Mouse (Mus musculus) forebrain, embryonic 14.5 days (tissue): ENCODE data around the gene Enthd1. TPM values are rescaled to one million over a fixed set of nuclear protein-coding genes. Genes with fewer than 3 reads are reported as not detected.

Experiments
- ATAC-seq: fragments of 200-750 bp; cut with Nextera tagmentation; 2 replicates; pipeline ENCODE4 v1.8.0; 2017; ENCODE audit warnings: mild to moderate bottlenecking, moderate library complexity
- DNase-seq: peaks from one replicate; pipeline ENCODE4 v3.0.0-alpha.2; 2015; ENCODE audit warnings: low spot score
- H3K27ac ChIP-seq: fragments of 300-500 bp; sonication (generic); 2 replicates; pipeline ENCODE4 v1.5.1; 2014; ENCODE audit warnings: low read depth, mild to moderate bottlenecking, control low read depth, low read length, moderate library complexity
- H3K27me3 ChIP-seq: fragments of 300-500 bp; sonication (generic); replicated peaks from 2 replicates; pipeline ENCODE4 v1.6.1; 2014; ENCODE audit warnings: low read length, control low read depth, mixed read lengths; ENCODE audit not compliant: control insufficient read depth, insufficient read depth
- H3K36me3 ChIP-seq: fragments of 300-500 bp; sonication (generic); 2 replicates; pipeline ENCODE4 v1.6.1; 2014; ENCODE audit warnings: low read length, control low read depth; ENCODE audit not compliant: control insufficient read depth, insufficient read depth
- H3K4me1 ChIP-seq: fragments of 300-500 bp; sonication (generic); 2 replicates; pipeline ENCODE4 v1.6.1; 2014; ENCODE audit warnings: antibody characterized with exemption, low read length, control low read depth; ENCODE audit not compliant: control insufficient read depth, insufficient read depth
- H3K4me2 ChIP-seq: fragments of 300-500 bp; sonication (generic); 2 replicates; pipeline ENCODE4 v1.6.1; 2014; ENCODE audit warnings: mild to moderate bottlenecking, control low read depth, low read length
- H3K4me3 ChIP-seq: fragments of 300-500 bp; sonication (generic); 2 replicates; pipeline ENCODE4 v1.5.1; 2014; ENCODE audit warnings: low read depth, low read length, control low read depth
- H3K9ac ChIP-seq: fragments of 300-500 bp; sonication (generic); 2 replicates; pipeline ENCODE4 v1.6.1; 2014; ENCODE audit warnings: mild to moderate bottlenecking, low read length, control low read depth, moderate library complexity
- H3K9me3 ChIP-seq: fragments of 300-500 bp; sonication (generic); replicated peaks from 2 replicates; pipeline ENCODE4 v1.6.1; 2016; ENCODE audit warnings: low read length, control low read depth, mixed read lengths; ENCODE audit not compliant: control insufficient read depth
- WGBS: fragments of 180-500 bp; shearing (Covaris S2); extraction: QIAGEN DNeasy Blood & Tissue Kit; methylation state at CpG from one replicate; pipeline ENCODE4 v1.1.7; 2014; 5-methylcytosine and 5-hydroxymethylcytosine counted together
- polyA plus RNA-seq: library from polyadenylated mRNA; unstranded; fragments of >200 nt; fragmentation: Nextera tagmentation; extraction: Ambion mirVana; gene quantifications from 2 replicates; pipeline ENCODE4 v1.2.1, GENCODE M21; 2014

Gene Enthd1
- polyA plus RNA-seq: not detected in 2 replicates

DNA sequence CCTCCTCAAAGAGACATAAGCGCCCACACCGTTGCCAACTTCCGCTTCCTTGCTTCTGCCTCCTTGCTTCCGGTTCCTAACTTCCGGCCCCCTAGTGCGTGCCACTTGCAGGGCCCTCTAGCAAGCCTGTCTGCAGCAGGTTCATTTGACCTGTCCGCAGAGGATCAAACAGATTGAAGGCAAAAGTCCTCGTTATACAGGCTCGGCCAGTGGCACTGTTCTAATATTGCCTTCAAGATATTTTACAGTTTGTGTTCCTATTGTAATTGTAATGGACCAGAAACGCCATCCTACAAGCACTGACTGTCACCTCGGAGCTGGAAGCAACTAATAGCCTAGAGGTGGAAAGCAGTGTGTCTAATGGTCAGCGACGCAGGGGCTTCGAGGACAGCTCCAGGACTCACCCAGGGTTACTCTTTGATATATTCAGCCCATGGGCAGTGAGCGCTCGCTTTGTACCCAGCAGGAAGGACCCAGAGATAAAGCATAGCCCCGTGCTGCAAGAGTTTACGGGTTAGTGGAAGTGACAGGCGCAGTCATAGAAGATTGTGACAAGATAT is at the start of gene Enthd1:
Gene Enthd1 (minus strand): TSS at position 51 of the 560 bp plus-strand sequence.
- no peaks in the 10 kb centered on the region for H3K27me3 ChIP-seq
- DNase-seq (no peak), ATAC-seq (no peak)
- H3K4me3 ChIP-seq: no peak within 1 kb of the TSS
- no peak within 1 kb of the TSS for H3K9ac ChIP-seq
- no peak within 1 kb of the TSS for H3K4me2 ChIP-seq
- H3K36me3 ChIP-seq: no peaks in the 10 kb centered on the region
- H3K4me1 ChIP-seq: no peaks in the 10 kb centered on the region
- WGBS: 81% methylated on average over 19 of the region's 19 CpGs
- 0 out of 2 replicates have a peak within 1 kb of the TSS, but pooled peaks have one; percentile 14 for H3K27ac ChIP-seq
- H3K9me3 ChIP-seq: no peaks in the 10 kb centered on the region

- Histone ChIP-seq H3K9me3 (no peaks in the 10 kb centered on the region), H3K4me3 (no peak overlapping the region), H3K9ac (no peak overlapping the region), H3K27me3 (no peaks in the 10 kb centered on the region), H3K36me3 (no peaks in the 10 kb centered on the region), H3K4me1 (0 out of 2 replicates have a peak, but pooled peaks cover 5% of the 10 kb centered on the region), H3K4me2 (no peak overlapping the region), H3K27ac (no peak overlapping the region)
- 85% methylated on average over 5 of the region's 5 CpGs for WGBS
- no peak for DNase-seq
- no peak for ATAC-seq
These were observed 48.9 kb upstream of the Enthd1 start for GRCm38 (mm10) chr15:80613904-80614303.

DNA sequence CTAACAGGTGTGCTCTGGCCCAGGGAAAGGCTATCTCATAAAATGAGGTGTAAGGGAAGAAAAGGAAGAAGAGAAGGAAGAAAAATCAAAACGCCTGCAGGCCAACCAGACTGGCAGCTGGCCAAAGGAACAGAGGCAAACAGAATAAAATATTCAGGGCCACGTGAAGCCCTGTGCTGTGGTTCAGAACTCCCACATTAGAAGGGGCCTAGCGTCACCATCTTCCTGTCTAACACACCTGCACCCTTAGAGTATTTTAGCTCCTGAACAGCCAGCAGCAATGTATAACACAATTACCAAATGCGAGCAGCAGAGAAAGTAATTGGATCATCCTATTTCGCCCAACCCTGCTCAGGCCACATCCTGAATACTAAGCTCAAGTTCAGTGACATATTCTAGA is 46.5 kb upstream of the Enthd1 start:
- no peaks in the 10 kb centered on the region for H3K36me3 ChIP-seq
- no peaks in the 10 kb centered on the region for H3K27me3 ChIP-seq
- 70% methylated on average over 5 of the region's 5 CpGs for WGBS
- ATAC-seq (no peak), DNase-seq (no peak)
- no peak overlapping the region for H3K4me3 ChIP-seq
- H3K4me1 ChIP-seq: 0 out of 2 replicates have a peak, but pooled peaks cover 5% of the 10 kb centered on the region
- H3K9ac ChIP-seq: no peak overlapping the region
- H3K4me2 ChIP-seq: no peak overlapping the region
- H3K9me3 ChIP-seq: no peaks in the 10 kb centered on the region
- H3K27ac ChIP-seq: no peak overlapping the region

DNA sequence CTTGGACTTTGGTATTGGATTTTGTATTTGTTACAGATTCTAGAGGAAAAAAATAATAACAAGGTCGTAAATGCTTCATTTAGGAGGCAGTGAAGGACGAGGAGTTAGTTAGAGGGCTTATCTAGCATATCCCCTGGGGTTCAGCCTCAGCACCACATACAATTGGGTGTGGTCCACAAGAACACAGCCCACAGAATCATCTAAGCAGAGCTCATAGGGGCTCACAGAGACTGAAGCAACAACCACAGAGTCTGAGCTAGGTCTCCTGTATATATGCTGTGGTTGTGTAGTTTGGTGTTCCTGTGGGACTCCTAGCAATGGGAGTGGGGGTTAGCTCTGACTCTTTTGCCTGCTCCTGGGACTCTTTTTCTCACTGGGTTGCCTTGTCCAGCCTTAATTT is 45.4 kb upstream of the Enthd1 start:
- Histone ChIP-seq H3K4me2 (no peak overlapping the region), H3K27me3 (no peaks in the 10 kb centered on the region), H3K4me1 (no peaks in the 10 kb centered on the region), H3K9ac (no peak overlapping the region), H3K36me3 (no peaks in the 10 kb centered on the region), H3K9me3 (no peaks in the 10 kb centered on the region), H3K4me3 (no peak overlapping the region), H3K27ac (no peak overlapping the region)
- no peak for DNase-seq
- ATAC-seq: no peak
- WGBS: 71% methylated on average over 2 of the region's 2 CpGs

GRCm38 (mm10) chr15:80607970-80608369 is 43.0 kb upstream of the Enthd1 start:
- Histone ChIP-seq H3K9ac (no peak overlapping the region), H3K4me2 (no peak overlapping the region), H3K36me3 (no peaks in the 10 kb centered on the region), H3K27me3 (no peaks in the 10 kb centered on the region), H3K4me3 (no peak overlapping the region), H3K9me3 (no peaks in the 10 kb centered on the region), H3K27ac (no peak overlapping the region), H3K4me1 (no peaks in the 10 kb centered on the region)
- DNase-seq (no peak), ATAC-seq (no peak)
- 81% methylated on average over 3 of the region's 3 CpGs for WGBS

GRCm38 (mm10) chr15:80604026-80604425 is 39.1 kb upstream of the Enthd1 start:
- DNase-seq (no peak), ATAC-seq (no peak)
- Histone ChIP-seq H3K9ac (no peak overlapping the region), H3K4me2 (no peak overlapping the region), H3K9me3 (no peaks in the 10 kb centered on the region), H3K27me3 (no peaks in the 10 kb centered on the region), H3K4me3 (no peak overlapping the region), H3K4me1 (peaks cover 10% of the 10 kb centered on the region), H3K27ac (no peak overlapping the region), H3K36me3 (no peaks in the 10 kb centered on the region)
- WGBS: 90% methylated on average over 6 of the region's 6 CpGs

DNA sequence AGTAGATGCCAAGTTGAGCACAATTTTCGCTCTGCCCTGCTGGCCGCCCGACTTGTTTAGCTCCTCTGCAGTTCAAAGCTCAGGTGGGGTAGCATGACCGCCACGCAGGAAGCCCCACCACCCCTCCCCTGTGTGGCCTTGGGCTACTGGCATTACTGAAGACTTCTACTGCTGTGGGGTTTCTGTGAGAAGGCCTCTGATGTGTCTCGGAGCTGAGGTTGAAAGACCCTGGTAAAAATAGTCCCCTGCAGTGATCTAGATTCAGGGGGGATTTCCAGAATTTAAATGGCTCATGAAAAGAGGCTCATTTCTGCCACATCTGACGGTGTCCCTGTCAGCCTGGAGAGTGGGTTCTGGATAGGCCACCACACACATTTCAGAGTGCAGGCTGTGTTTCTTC is 37.5 kb upstream of the Enthd1 start:
- peaks cover 10% of the 10 kb centered on the region for H3K4me1 ChIP-seq
- H3K36me3 ChIP-seq: no peaks in the 10 kb centered on the region
- H3K27me3 ChIP-seq: no peaks in the 10 kb centered on the region
- H3K9ac ChIP-seq: no peak overlapping the region
- H3K4me3 ChIP-seq: no peak overlapping the region
- H3K4me2 ChIP-seq: no peak overlapping the region
- no peak overlapping the region for H3K27ac ChIP-seq
- DNase-seq: no peak
- no peaks in the 10 kb centered on the region for H3K9me3 ChIP-seq
- 43% methylated on average over 7 of the region's 7 CpGs for WGBS
- no peak for ATAC-seq

- Histone ChIP-seq H3K36me3 (no peaks in the 10 kb centered on the region), H3K4me3 (no peak overlapping the region), H3K4me2 (no peak overlapping the region), H3K9ac (no peak overlapping the region), H3K27ac (0 out of 2 replicates have a peak overlapping the region, but pooled peaks have one; percentile 39), H3K9me3 (no peaks in the 10 kb centered on the region), H3K27me3 (no peaks in the 10 kb centered on the region), H3K4me1 (peaks cover 10% of the 10 kb centered on the region)
- DNase-seq: peak; percentile 54
- 28% methylated on average over 7 of the region's 7 CpGs for WGBS
- peak; percentile 54 for ATAC-seq
These were observed 36.5 kb upstream of the Enthd1 start for GRCm38 (mm10) chr15:80601456-80601855.

- Histone ChIP-seq H3K9me3 (no peaks in the 10 kb centered on the region), H3K9ac (no peak overlapping the region), H3K36me3 (no peaks in the 10 kb centered on the region), H3K27me3 (no peaks in the 10 kb centered on the region), H3K4me2 (no peak overlapping the region), H3K27ac (no peak overlapping the region), H3K4me3 (no peak overlapping the region), H3K4me1 (peaks cover 10% of the 10 kb centered on the region)
- 89% methylated on average over 4 of the region's 4 CpGs for WGBS
- ATAC-seq (no peak), DNase-seq (no peak)
These were observed 34.9 kb upstream of the Enthd1 start for GRCm38 (mm10) chr15:80599843-80600242.
